Mouse (Mus musculus) neural tube, embryonic 15.5 days (tissue): Measurements from ENCODE around the gene Skida1. TPM values are rescaled to one million over a fixed set of nuclear protein-coding genes. Genes with fewer than 3 reads are reported as not detected.

Experiments
- ATAC-seq: fragments of 200-750 bp; cut with Nextera tagmentation; 2 replicates; pipeline ENCODE4 v1.8.0; 2017; ENCODE audit warnings: mild to moderate bottlenecking, moderate TSS enrichment, moderate library complexity; ENCODE audit not compliant: low FRiP score
- H3K27ac ChIP-seq: fragments of 300-500 bp; sonication (generic); replicated peaks from 2 replicates; pipeline ENCODE4 v1.5.1; 2015; ENCODE audit warnings: mild to moderate bottlenecking, inconsistent platforms
- H3K27me3 ChIP-seq: fragments of 300-500 bp; sonication (generic); replicated peaks from 2 replicates; pipeline ENCODE4 v1.6.1; 2015; ENCODE audit warnings: inconsistent platforms
- H3K36me3 ChIP-seq: fragments of 300-500 bp; sonication (generic); 2 replicates; pipeline ENCODE4 v1.6.1; 2015; ENCODE audit warnings: inconsistent platforms
- H3K4me1 ChIP-seq: fragments of 300-500 bp; sonication (generic); 2 replicates; pipeline ENCODE4 v1.6.1; 2015; ENCODE audit warnings: inconsistent platforms
- H3K4me2 ChIP-seq: fragments of 300-500 bp; sonication (generic); 2 replicates; pipeline ENCODE4 v1.6.1; 2015; ENCODE audit warnings: inconsistent platforms, mild to moderate bottlenecking, moderate library complexity
- H3K4me3 ChIP-seq: fragments of 300-500 bp; sonication (generic); replicated peaks from 2 replicates; pipeline ENCODE4 v1.5.1; 2015; ENCODE audit warnings: mild to moderate bottlenecking, inconsistent platforms
- H3K9ac ChIP-seq: fragments of 300-500 bp; sonication (generic); replicated peaks from 2 replicates; pipeline ENCODE4 v1.6.1; 2015; ENCODE audit warnings: mild to moderate bottlenecking, inconsistent platforms
- H3K9me3 ChIP-seq: fragments of 300-500 bp; sonication (generic); replicated peaks from 2 replicates; pipeline ENCODE4 v1.6.1; 2016; ENCODE audit warnings: inconsistent platforms
- WGBS: fragments of 180-500 bp; shearing (Covaris S2); methylation state at CpG from one replicate; pipeline ENCODE4 v1.1.7; 2015; ENCODE audit warnings: mixed read lengths; 5-methylcytosine and 5-hydroxymethylcytosine counted together
- polyA plus RNA-seq: library from polyadenylated mRNA; unstranded; fragments of >200 nt; fragmentation: Nextera tagmentation; extraction: Ambion mirVana; gene quantifications from 2 replicates; pipeline ENCODE4 v1.2.1, GENCODE M21; 2015

The Skida1 gene
- polyA plus RNA-seq, 1 experiment from 2014 or later, result 5.2 TPM

DNA sequence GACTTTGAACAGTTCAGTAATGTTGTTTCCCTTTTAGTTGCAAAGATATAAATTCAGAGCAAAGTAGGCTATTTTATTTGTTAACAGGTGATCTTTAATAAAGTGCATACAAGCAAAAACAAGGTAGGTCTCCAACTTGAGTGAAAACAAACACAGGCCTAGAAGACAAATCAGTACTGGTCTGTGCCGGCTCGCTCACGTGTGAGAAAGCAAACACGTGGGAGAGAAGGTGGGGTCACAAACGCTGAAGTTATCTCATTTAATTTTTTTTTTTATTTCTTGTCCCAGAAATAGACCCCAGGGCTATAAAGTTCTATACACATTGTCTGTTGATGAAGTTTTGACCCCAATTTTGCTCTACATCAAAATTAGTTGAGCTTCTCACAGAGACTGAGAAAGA lies 23.7 kb downstream of the Skida1 start:
- Histone ChIP-seq H3K4me2 (peak overlapping the region; percentile 94), H3K27me3 (no peaks in the 10 kb centered on the region), H3K36me3 (no peaks in the 10 kb centered on the region), H3K4me1 (peaks cover 24% of the 10 kb centered on the region), H3K9me3 (no peaks in the 10 kb centered on the region), H3K4me3 (0 out of 2 replicates have a peak overlapping the region, but pooled peaks have one; percentile 65), H3K9ac (no peak overlapping the region), H3K27ac (no peak overlapping the region)
- no peak for ATAC-seq
- 47% methylated on average over 5 of the region's 5 CpGs for WGBS

DNA sequence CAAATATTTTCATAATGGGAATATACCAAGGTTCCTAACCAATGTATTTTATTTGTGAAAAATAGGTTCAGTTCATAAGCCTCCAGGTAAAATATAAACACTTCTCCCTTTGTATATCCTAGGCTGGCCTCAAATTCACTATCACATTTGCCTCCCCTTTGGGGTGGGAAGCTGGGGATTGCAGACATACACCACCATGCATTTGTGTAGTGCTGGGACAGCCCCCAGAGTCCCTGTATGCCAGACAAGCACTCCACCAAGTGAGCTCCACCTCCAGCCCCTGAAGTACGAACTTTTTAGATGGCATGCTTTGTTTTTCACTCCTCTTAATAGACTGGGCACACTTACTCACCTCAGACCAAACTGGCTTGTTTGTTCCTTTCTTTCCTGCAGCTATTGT lies 26.0 kb downstream of the Skida1 start:
- WGBS, result 48% methylated on average over 1 of the region's 1 CpGs
- Histone ChIP-seq H3K27me3 (no peaks in the 10 kb centered on the region), H3K36me3 (no peaks in the 10 kb centered on the region), H3K9me3 (no peaks in the 10 kb centered on the region), H3K27ac (no peak overlapping the region), H3K4me2 (no peak overlapping the region), H3K4me1 (peaks cover 19% of the 10 kb centered on the region), H3K9ac (no peak overlapping the region), H3K4me3 (no peak overlapping the region)
- no peak for ATAC-seq

DNA sequence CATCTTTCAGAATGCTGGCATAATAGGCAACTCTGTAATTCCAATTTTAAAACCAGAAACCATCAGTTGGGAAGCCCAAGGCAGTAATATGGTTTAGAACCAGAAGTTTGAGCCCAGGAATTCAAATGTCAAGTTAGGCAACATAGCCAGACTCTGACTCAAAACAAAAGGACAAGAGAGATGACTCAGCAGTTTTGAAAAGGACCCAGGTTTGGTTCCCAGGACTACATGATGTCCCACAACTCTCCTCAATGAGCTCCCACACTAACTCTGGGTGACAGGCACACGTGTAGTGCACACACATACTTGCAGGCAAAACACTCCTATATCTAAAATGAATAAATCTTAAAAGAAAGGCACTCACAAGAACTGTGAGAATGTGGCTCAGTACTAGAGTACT lies 29.7 kb downstream of the Skida1 start:
- Histone ChIP-seq H3K4me2 (no peak overlapping the region), H3K27ac (no peak overlapping the region), H3K4me1 (no peaks in the 10 kb centered on the region), H3K27me3 (no peaks in the 10 kb centered on the region), H3K36me3 (no peaks in the 10 kb centered on the region), H3K9ac (no peak overlapping the region), H3K9me3 (no peaks in the 10 kb centered on the region), H3K4me3 (no peak overlapping the region)
- 82% methylated on average over 1 of the region's 1 CpGs for WGBS
- ATAC-seq, result no peak

DNA sequence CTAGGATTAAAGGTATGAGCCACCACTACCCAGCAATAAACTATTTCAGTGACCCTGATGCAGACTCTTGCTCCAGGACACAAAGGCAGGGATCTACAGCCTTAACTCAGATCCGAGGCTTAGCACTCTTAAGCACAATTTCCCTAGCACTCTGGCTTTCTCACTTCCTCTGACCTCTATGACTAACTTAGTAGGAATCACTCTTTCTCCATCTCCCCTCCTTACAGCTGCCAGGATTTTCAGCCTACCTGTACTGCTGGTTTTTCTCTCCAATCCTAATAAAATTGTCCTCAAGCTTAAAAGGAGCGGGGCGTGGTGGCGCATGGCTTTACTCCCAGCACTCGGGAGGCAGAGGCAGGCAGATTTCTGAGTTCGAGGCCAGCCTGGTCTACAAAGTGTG lies 31.5 kb downstream of the Skida1 start:
- ATAC-seq, result no peak
- no peak overlapping the region for H3K4me2 ChIP-seq
- no peak overlapping the region for H3K9ac ChIP-seq

DNA sequence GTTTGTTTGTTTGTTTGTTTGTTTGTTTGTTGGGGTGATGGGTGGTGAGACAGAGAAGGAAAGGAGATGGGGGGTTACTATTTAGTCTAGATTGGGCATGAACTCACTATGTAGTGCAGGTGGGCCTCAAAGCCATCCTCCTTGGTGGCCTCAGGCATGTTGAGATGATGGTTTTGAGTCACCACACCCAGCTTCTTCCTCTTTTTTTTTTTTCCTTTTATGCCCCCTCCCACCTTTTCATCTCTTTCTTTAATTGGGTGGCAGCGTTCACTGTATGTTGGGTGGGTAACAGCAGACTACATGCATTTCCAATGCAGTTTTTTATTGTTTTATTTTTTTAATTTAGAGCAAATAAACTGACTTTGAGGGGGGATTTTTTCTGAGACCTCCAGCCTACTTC lies 32.2 kb downstream of the Skida1 start:
- Histone ChIP-seq H3K4me2 (no peak overlapping the region), H3K27ac (no peak overlapping the region), H3K9ac (no peak overlapping the region), H3K9me3 (no peaks in the 10 kb centered on the region), H3K27me3 (no peaks in the 10 kb centered on the region), H3K4me3 (no peak overlapping the region), H3K36me3 (no peaks in the 10 kb centered on the region), H3K4me1 (no peaks in the 10 kb centered on the region)
- WGBS, result 96% methylated on average over 1 of the region's 1 CpGs
- ATAC-seq, result no peak

More for the DNA sequence above, 31.5 kb downstream of the Skida1 start:
- Histone ChIP-seq H3K9me3 (no peaks in the 10 kb centered on the region), H3K27ac (no peak overlapping the region), H3K27me3 (no peaks in the 10 kb centered on the region), H3K4me1 (no peaks in the 10 kb centered on the region), H3K36me3 (no peaks in the 10 kb centered on the region), H3K4me3 (no peak overlapping the region)
- 95% methylated on average over 6 of the region's 6 CpGs for WGBS

DNA sequence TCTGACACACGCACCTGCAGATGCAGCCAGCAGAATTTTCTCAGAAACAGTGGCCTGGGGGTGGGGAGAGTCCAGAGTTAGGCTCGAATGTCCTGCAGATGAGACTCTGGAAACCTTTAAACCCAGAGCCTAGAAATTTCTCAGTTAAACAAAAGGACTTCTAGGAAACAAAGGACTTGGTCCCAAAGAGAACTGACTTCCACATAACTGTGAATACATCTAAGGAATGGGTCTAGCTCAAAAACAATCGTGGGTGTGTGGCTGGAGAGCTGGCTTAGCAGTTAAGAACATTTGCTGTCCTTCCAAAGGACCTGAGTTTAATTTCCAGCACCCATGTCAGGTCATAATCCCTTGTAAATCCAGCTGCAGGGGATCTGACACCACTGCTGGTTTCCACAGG lies 33.3 kb downstream of the Skida1 start:
- 60% methylated on average over 3 of the region's 3 CpGs for WGBS
- Histone ChIP-seq H3K4me3 (no peak overlapping the region), H3K4me1 (no peaks in the 10 kb centered on the region), H3K27me3 (no peaks in the 10 kb centered on the region), H3K36me3 (no peaks in the 10 kb centered on the region), H3K9ac (no peak overlapping the region), H3K9me3 (no peaks in the 10 kb centered on the region), H3K27ac (no peak overlapping the region), H3K4me2 (no peak overlapping the region)
- no peak for ATAC-seq

DNA sequence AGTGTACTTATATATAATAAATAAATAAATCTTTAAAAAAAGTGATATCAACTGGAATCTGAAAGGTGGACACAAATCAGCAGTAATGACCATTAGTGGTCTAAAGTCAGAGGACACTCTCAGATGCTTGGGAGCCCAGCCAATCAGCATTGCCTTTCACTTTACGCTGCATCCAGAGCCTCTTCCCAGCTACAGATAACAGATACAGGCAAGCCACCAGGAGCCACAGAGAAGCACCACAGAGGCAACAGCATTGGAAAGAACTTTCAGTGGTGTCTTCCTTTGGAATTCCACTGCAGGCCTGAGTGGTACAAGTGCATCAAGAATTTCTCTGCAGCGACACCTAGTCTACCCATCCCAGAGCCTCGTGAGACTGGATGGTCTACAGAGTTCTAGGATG lies 36.0 kb downstream of the Skida1 start:
- Histone ChIP-seq H3K4me1 (no peaks in the 10 kb centered on the region), H3K27ac (no peak overlapping the region), H3K9me3 (no peaks in the 10 kb centered on the region), H3K4me2 (no peak overlapping the region), H3K9ac (no peak overlapping the region), H3K27me3 (no peaks in the 10 kb centered on the region), H3K4me3 (no peak overlapping the region), H3K36me3 (no peaks in the 10 kb centered on the region)
- ATAC-seq, result no peak
- 93% methylated on average over 3 of the region's 3 CpGs for WGBS

DNA sequence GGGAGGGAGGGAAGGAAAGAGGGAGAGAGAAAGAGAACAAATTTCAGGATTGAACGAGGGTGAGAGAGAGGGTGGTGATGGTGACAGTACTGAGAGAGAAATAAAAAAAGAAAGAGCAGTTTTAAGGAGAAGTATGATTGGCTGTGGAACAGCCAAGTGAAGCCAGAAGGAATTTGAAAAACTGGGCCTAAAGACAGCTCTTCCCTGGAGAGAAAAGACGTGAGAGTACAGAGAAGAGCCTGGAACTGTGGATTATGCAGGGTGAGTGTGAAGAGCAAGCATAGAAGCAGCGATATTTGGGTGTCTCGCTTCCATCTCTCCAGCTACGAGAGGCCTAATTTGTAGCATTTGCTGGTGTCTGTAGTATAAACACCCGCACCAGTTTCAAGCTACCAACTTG lies 37.6 kb downstream of the Skida1 start:
- Histone ChIP-seq H3K36me3 (no peaks in the 10 kb centered on the region), H3K4me3 (no peak overlapping the region), H3K4me1 (no peaks in the 10 kb centered on the region), H3K27ac (no peak overlapping the region), H3K9ac (no peak overlapping the region), H3K9me3 (no peaks in the 10 kb centered on the region), H3K4me2 (no peak overlapping the region), H3K27me3 (no peaks in the 10 kb centered on the region)
- ATAC-seq, result no peak
- WGBS, result 91% methylated on average over 6 of the region's 6 CpGs

DNA sequence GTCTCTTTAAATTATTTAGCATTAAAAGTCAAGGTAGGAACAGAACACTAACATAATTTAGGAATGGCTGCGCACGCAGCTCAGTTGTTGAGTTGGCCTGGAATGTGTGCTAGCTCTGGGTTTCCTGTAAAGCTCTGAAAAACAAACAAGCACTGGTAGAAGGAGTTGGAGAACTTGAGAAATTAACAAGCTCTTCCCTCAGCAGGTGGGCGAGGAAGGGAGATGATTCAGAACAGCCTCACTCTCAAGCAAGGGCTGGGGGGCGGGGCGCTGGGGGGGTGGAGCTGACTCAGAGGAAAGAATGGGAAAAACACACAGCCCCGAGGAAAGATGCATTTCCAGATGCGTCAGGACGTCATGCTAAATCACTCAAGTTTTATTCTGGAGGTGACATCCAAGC lies 43.7 kb downstream of the Skida1 start:
- H3K36me3 ChIP-seq, result no peaks in the 10 kb centered on the region
- no peaks in the 10 kb centered on the region for H3K4me1 ChIP-seq
- H3K4me2 ChIP-seq, result no peak overlapping the region
- no peak overlapping the region for H3K4me3 ChIP-seq
- WGBS, result 34% methylated on average over 8 of the region's 8 CpGs
- H3K9ac ChIP-seq, result no peak overlapping the region
- no peaks in the 10 kb centered on the region for H3K9me3 ChIP-seq
- H3K27ac ChIP-seq, result no peak overlapping the region
- ATAC-seq, result no peak
- no peaks in the 10 kb centered on the region for H3K27me3 ChIP-seq

DNA sequence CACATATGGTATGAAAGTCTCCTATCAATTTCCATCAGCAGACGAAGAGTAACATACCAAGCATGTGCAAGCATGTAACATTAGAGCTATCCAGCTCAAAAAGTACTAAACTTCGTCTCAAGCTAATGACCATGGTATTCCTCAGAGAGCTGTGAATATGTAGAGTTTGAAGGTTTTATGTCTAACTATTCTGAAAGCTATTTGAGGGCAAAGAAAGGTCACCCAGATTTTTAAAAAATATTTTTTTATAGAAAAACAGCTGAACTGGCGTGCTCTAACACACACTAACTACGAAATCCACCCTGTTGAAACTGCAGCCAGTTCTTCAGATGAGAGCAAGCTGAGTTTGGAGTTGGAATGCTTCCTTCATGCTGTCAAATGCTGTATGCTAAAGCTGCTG lies 44.6 kb downstream of the Skida1 start:
- 80% methylated on average over 4 of the region's 4 CpGs for WGBS

DNA sequence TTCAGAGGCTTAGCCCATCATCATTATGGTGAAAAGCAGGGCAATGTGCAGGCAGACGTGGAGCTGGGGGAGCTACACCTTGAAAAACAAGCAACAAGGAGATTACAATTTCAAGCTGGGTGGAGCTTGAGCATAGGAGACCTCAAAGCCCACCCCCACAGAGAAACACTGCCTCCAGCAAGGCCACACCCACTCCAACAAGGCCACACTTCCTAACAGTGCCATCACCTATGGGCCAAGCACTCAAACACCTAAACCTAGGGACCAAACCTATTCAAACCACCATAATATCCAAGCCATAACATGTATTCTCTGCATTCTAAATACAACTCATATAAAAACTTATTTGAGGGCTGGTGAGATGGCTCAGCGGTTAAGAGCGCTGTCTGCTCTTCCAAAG lies 46.5 kb downstream of the Skida1 start:
- H3K4me3 ChIP-seq, result no peak overlapping the region
- H3K36me3 ChIP-seq, result no peaks in the 10 kb centered on the region
- H3K27ac ChIP-seq, result no peak overlapping the region
- no peaks in the 10 kb centered on the region for H3K4me1 ChIP-seq
- H3K9ac ChIP-seq, result no peak overlapping the region
- no peak for ATAC-seq
- 97% methylated on average over 3 of the region's 3 CpGs for WGBS
- no peaks in the 10 kb centered on the region for H3K27me3 ChIP-seq
- H3K4me2 ChIP-seq, result no peak overlapping the region
- H3K9me3 ChIP-seq, result no peaks in the 10 kb centered on the region

More for the DNA sequence above, 44.6 kb downstream of the Skida1 start:
- Histone ChIP-seq H3K9me3 (no peaks in the 10 kb centered on the region), H3K4me2 (no peak overlapping the region), H3K4me3 (no peak overlapping the region), H3K27me3 (no peaks in the 10 kb centered on the region), H3K36me3 (no peaks in the 10 kb centered on the region), H3K9ac (no peak overlapping the region), H3K4me1 (no peaks in the 10 kb centered on the region), H3K27ac (no peak overlapping the region)
- no peak for ATAC-seq

DNA sequence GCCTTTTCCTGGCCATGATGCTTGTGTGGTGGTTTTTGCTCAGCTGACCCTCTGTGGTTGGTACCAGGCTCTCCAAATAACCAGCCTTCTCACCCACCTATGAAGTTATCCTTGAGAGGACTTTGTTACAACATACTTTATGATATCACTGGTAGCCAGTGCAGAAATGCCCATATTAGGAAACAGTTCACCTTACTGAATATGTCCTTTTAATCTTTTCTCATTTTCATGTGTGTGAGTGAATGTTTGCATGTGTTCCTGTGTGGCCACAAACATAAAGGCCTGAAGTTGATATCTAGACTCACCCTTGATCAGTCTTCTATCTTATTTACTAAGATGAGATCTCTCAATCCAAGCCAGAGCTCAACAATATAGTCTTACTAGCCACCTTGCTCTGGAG lies 52.0 kb downstream of the Skida1 start, which contains the start of gene H2al2a:
TSS of gene H2al2a (minus strand) at position 101 of the 400 bp plus-strand sequence.
- H3K4me1 ChIP-seq, result 0 out of 2 replicates have a peak, but pooled peaks cover 2% of the 10 kb centered on the region
- no peak within 1 kb of the TSS for H3K27ac ChIP-seq
- H3K36me3 ChIP-seq, result no peaks in the 10 kb centered on the region
- H3K9ac ChIP-seq, result no peak within 1 kb of the TSS
- H3K4me3 ChIP-seq, result no peak within 1 kb of the TSS
- ATAC-seq, result no peak
- H3K4me2 ChIP-seq, result no peak within 1 kb of the TSS
- H3K9me3 ChIP-seq, result no peaks in the 10 kb centered on the region
- H3K27me3 ChIP-seq, result no peaks in the 10 kb centered on the region
